Mouse (Mus musculus) thymus, adult 18-20 months (tissue): ENCODE results near the gene Cfap58.

Experiments used
- DNase-seq, 2 experiments: peaks; one replicate each; pipeline ENCODE4 v3.0.0; 2022; ENCODE audit warnings: mixed read lengths in 2 of 2

Gene Cfap58

GRCm38 (mm10) chr19:47918016-47918415, 19.5 kb upstream of the Cfap58 start:
- DNase-seq: no peak

- DNase-seq: peak; percentile 32 to 54
These were observed 18.9 kb upstream of the Cfap58 start for GRCm38 (mm10) chr19:47918455-47919101.

DNA sequence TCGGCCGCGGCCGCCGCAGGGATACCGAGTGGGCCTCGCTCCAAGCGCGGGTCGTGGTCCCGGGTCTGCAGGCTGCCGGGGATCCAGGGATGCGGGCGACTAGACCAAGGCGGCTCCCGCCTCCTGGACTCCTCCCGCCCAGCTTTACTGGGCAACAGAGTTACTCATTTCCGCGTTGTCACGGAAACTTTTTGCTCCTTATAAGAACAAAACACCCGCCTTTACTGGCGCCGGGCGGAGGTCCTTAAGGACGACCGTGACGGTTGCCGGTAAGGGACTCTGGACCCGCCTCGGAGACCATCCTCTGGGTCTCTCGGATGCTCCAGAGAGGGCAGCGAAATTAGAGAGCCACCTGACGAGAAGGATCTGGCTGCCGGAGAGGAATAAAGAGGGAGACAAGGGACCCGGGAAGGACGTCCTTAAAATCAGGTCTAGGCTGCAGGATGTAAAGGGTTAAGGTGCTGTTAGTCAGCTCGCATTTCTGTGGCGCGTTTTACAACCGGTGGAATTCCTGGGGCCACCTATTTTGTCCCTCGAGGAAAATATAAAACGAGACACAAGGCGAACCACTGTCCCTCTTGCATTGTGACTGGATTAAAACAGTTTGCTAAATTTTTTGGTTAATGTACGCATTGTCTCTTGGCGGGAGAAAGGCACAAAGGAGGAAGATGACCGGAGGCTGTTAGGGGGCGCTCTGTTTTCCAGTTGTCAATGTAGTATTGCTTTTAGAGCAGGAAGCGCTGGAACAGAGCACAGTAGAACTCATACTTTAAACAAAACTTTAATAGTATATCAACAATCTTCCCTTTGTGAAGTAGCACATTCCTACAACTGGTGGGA, 18.1 kb upstream of the Cfap58 start, which contains the start of the genes Cfap43 and Itprip:
TSS of gene Cfap43 (minus strand) at position 162 of the 840 bp plus-strand sequence.
TSS of gene Itprip (minus strand) at position 174 of the 840 bp plus-strand sequence.
- DNase-seq: peak; percentile 64 to 76

- DNase-seq: no peak
These were observed 17.5 kb upstream of the Cfap58 start for GRCm38 (mm10) chr19:47919966-47920375.

GRCm38 (mm10) chr19:47925819-47926218, 11.7 kb upstream of the Cfap58 start:
- DNase-seq: no peak

- no peak for DNase-seq
These were observed 10.4 kb upstream of the Cfap58 start for GRCm38 (mm10) chr19:47927032-47927431.

- DNase-seq: no peak
These were observed 8.4 kb upstream of the Cfap58 start for GRCm38 (mm10) chr19:47929043-47929442.

DNA sequence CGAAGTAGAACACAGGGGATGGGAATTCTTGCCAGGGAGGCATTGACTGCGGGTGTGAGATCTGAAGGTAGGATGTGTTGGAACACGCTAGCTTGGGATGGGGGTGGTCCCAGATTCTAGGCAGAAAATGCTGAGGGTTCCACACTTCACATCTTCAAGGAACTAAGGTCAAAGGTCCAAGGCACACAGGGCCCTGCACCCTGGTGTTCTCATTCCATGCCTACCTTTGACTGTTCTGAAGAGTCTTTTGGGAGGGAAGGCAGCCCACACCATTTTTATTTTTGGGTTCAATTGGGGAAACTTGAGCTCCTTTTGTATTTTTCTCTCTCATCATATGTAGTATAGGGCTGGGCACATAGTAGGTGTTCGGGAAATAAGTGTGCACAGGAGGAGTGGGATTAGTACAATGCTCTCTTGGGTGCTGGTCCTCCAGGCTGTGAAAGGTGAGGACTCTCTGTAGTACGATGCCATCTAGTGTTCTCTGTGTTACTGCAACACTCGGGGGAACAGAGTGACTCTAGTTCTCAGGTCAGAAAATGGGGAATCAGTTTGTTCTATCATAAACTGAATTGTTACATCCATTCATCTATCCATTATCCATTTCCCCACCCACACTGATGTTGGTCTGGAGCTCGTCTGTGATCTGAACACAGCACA, 5.4 kb upstream of the Cfap58 start:
- no peak for DNase-seq

DNA sequence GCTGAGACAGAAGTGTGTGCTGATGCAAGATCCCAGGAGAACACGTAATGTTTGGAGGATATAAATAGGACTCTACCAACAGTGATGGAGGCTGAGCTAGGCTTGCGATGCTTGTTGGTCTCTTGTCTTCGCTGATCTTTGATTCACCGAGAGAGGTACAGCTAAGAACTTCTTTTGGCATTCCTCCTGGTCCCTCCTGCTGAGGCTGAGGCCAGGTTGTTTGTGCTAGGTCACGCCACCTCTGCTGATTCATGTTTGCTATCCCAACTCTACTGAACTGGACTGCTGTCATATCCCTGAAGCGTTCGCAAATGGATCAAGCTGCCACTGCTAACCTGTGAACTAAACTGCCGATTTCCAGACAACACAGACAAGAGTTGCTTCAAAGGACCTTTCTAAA, 3.3 kb upstream of the Cfap58 start:
- DNase-seq: no peak

DNA sequence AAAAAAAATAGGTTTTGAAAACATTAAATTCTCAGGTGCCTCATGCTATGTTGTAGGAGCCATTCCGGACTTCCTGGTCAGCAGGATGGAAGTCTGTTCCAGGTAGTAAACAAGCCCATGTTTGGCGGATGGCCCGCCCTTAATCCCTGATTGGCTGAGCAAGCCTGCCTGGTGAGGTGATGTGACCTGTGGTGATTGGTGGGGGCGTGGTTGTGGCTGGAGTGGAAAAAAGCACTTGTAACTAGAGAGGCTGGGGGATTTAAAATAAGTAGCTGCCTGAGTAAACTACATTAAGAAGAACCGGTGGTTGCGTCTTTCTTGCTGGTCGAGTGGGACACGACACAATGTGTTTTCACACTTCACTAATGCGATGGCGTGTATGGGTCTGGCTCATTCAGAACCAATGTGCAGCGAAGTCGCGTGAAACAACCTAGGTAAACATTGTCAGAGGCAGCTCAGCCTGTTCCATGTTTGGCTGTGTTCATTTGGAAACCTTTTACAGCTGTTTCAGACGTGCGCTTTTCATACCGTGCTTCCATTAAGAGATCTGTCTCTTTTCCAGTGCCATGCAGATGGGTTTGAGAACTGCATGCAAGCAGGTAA, 2.7 kb upstream of the Cfap58 start:
- no peak for DNase-seq

- no peak for DNase-seq
These were observed 1.9 kb upstream of the Cfap58 start for GRCm38 (mm10) chr19:47935530-47935929.

DNA sequence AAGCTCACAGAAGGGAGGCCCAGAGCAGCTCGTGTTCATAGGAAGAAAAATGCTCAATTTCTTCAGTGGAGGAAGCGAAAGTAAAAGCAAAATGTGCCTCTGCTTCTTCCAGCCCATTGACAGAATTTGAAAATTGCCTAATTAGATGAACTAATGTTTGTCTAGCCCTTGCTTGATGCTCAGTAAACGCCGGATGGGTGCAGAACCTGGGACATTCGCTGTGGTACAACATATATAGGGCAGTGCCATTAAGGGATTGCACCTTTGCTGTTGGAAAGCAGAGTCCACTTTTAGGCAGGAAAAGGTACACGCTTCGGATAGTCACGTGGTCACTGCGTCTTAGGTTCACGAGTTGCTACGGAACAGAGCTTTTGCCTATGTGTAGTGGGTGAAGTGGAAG, 985 bp upstream of the Cfap58 start:
- DNase-seq: no peak

DNA sequence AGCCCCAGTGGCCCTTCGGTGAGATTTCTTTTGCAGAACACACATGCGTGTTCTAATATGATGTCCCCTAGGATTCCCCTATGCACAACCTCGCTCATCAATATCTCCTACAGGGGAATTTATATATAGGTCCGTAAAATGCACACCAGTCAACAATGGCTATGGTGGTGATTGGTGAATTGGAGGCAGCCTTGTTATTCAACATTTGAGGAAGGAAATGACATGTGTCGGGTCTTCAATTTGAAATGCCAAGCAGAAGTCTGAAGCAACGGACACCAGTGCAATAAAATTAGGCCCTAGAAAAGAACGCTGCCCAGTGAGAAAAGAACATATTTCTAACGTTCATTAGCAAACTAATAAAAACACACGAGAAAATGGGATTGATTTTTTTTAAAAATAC, 537 bp upstream of the Cfap58 start:
- DNase-seq: no peak

DNA sequence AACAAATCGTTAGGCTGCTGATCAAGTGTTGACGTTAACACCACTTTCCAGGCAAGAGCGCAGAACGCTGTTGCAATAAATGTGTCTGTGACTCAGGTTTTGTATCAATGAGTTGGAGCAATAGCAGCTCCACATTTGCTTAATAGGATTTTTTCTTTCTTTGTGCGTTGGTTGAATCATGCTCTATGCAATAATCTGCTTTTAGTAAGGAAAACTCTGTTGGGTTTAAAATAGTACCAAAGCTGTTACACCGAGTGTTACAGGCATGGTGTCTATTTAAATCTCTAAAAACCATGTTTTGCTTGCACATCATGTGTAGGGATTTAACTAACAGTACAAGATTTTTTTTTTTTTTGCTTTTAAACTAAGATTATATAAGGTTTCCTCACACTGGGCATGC, 1.9 kb downstream of the Cfap58 start:
- DNase-seq: no peak

GRCm38 (mm10) chr19:47946821-47947465, 9.5 kb downstream of the Cfap58 start:
- no peak for DNase-seq

- no peak for DNase-seq
These were observed 13.5 kb downstream of the Cfap58 start for GRCm38 (mm10) chr19:47950946-47951345.

GRCm38 (mm10) chr19:47953169-47953568, 15.7 kb downstream of the Cfap58 start:
- DNase-seq: no peak

DNA sequence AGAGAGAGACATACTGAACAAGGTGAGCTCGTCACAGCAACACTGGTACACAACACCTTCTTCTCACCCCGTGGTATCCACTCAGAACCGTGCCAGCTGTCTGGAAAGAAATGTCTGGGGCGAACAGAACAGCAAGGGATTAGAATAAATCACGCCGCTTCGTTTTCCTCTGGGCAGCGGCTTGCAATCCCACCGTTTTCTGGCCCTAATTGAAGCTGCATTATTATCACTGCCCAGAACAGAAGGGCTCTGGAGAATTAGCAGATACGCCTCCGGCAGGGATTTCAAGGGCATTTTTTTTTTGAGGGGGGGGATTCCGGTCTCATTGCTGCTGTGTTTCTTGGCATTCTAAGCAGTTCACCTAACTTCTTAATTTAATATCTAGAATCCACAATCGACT, 20.7 kb downstream of the Cfap58 start:
- no peak for DNase-seq

GRCm38 (mm10) chr19:47968993-47969659, 31.7 kb downstream of the Cfap58 start:
- DNase-seq: no peak

- DNase-seq: no peak
These were observed 33.6 kb downstream of the Cfap58 start for GRCm38 (mm10) chr19:47971066-47971465.

DNA sequence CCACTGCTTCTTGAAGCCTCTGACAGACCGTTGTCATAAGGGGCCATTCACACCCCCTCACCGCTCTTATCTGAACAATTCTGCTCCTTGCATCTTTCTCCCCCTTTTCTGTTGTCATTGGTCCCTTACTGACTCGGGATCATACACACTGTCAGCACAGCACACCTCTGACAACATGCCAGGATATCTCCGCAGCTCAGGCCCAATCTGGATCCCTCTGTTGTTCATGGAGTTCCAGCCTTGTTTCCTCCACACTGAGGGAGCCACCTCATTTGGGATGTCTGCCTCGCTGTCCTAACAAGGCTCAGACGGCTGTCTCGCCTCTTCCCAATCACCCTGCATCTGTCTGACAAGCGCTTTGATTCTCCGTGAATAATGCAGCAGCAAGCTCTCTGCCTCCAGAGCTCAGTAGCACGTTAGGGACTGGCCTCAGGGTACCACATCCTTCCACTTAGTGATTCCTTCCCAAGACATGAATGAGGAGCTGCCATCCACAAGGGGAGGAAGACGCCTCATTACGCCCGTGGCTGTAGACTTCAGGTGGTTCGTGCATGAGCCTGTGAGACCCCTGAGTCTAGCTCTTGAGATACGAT, 40.7 kb downstream of the Cfap58 start:
- DNase-seq: no peak

- no peak for DNase-seq
These were observed 42.0 kb downstream of the Cfap58 start for GRCm38 (mm10) chr19:47979446-47979845.
